Mouse (Mus musculus) small intestine, adult 2 months (tissue): ENCODE data around the gene Rcl1.

Experiments used
- CTCF ChIP-seq: fragments of 200-500 bp; IDR thresholded peaks from 2 replicates; pipeline ENCODE4 v1.5.1; 2012; ENCODE audit warnings: low read depth, mild to moderate bottlenecking, control low read depth, inconsistent platforms, low read length, moderate library complexity, mixed read lengths; ENCODE audit not compliant: insufficient replicate concordance, insufficient read length; ENCODE audit errors: extremely low read depth
- POLR2A ChIP-seq: fragments of 200-500 bp; IDR thresholded peaks from 2 replicates; pipeline ENCODE4 v1.6.1; 2012; ENCODE audit warnings: low read depth, mild to moderate bottlenecking, control low read depth, inconsistent platforms, low read length, moderate library complexity

DNA sequence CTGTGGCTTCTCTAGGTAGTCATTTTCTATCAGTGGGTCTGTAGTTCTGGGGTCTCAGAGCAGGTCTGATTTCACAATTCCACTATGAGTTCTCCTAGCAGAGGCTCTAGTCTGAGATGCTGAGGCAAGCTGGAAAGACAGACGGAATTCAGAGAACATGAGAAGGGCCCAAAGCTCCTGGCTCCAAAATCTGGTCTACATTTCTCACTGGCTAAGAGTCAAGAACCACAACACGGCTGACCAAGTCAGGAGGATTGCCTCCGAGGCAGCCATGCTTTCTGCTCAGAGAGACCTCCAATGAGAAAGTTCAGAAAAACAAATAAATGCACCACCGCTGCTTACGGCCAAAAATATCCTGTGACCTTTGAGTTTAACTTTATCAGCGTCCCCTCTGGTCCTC, 46.6 kb upstream of the Rcl1 start:
- TF ChIP-seq CTCF (no peak), POLR2A (no peak)
